Mouse (Mus musculus): ENCODE results near the gene Pex11g. TPM values are rescaled to one million over a fixed set of nuclear protein-coding genes. Genes with fewer than 3 reads are reported as not detected.

The Pex11g gene
- total and polyA plus RNA-seq, 3 experiments = 0.35 to 1.4 TPM; not detected in 1

DNA sequence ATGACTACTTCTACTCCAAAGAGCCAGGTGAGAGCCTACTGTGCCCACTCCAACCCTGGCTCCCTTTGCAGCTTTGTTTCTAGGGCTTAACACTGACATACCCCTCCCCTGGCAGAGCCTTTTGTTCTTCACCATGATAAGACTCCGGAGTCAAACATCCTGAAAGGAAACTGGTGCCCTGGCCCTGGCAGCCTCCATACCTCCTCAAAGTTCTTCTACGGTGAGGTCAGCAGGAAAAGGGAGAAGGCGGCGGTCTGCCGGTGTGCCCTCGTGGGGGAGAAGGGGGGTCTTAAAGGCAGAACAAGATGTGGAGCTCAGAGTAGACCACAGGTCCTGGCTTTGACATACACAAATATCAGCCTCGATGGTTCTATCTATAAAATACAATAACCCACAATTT, 16.1 kb upstream of the Pex11g start:
- no peak overlapping the region for H3K27ac ChIP-seq (ENCODE audit: control insufficient read depth, low read depth, low read length)
- peaks cover 0 to 10% of the 10 kb centered on the region in 2 experiments; a peak in 2 of 4 replicates for H3K4me1 ChIP-seq (ENCODE audit: control insufficient read depth in 1 of 2, insufficient read depth in 2 of 2, low read length in 2 of 2)
- H3K27me3 ChIP-seq (ENCODE audit: control insufficient read depth in 1 of 2, insufficient read depth in 2 of 2, low read length in 2 of 2) = no peaks in the 10 kb centered on the region
- no peak for DNase-seq (ENCODE audit: low read depth, low spot score)
- no peak overlapping the region for H3K4me3 ChIP-seq (ENCODE audit: control insufficient read depth in 1 of 2, insufficient read depth in 1 of 2, low read depth in 2 of 2, low read length in 2 of 2)
- no peak overlapping the region for H3K9ac ChIP-seq (ENCODE audit: control insufficient read depth, low read depth, low read length, poor library complexity, severe bottlenecking)
- TF ChIP-seq MYB (IDR thresholded peaks at IDR 0.05; ENCODE audit: low read depth, low read length) (no peak), MEF2A (IDR thresholded peaks at IDR 0.05; ENCODE audit: extremely low read depth, insufficient replicate concordance, low read depth, low read length, poor library complexity, severe bottlenecking) (no peak)
- H3K9me3 ChIP-seq (replicated peaks; ENCODE audit: insufficient read depth, low read length) = no peaks in the 10 kb centered on the region
- H3K79me2 ChIP-seq (ENCODE audit: control insufficient read depth, insufficient read depth, low read length, poor library complexity) = no peaks in the 10 kb centered on the region
- peaks cover 0 to 10% of the 10 kb centered on the region in 2 experiments; a peak in 1 of 4 replicates for H3K36me3 ChIP-seq (ENCODE audit: control insufficient read depth in 1 of 2, insufficient read depth in 2 of 2, low read length in 2 of 2)

DNA sequence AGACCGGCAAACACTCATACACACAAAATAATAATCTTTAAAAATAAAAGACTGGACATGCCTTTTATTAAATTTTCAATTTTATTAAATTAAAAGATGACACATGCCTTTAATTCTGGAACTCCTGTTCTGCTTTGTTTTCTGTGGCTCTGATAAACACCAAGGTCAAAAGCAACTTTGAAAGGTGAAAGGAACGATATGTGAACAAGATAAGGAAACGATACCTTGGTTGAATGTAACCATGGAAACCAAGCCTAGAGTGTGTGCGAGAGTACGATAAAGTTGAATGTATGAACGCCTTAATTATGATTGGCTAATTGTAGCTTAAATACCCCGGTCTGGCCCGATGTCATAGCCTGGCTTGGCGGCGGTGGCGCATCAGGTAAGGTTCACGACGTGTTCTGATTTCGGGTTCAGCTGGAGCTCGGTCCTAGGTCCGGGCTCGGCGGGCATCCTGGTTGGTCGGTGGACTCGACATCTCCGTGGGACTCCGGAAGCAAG, 14.8 kb upstream of the Pex11g start:
- Histone ChIP-seq H3K9ac (ENCODE audit: control insufficient read depth, low read depth, low read length, poor library complexity, severe bottlenecking) (no peak overlapping the region), H3K9me3 (replicated peaks; ENCODE audit: insufficient read depth, low read length) (no peaks in the 10 kb centered on the region), H3K27me3 (ENCODE audit: control insufficient read depth in 1 of 2, insufficient read depth in 2 of 2, low read length in 2 of 2) (no peaks in the 10 kb centered on the region), H3K4me1 (ENCODE audit: control insufficient read depth in 1 of 2, insufficient read depth in 2 of 2, low read length in 2 of 2) (peaks cover 0 to 10% of the 10 kb centered on the region in 2 experiments; a peak in 2 of 4 replicates), H3K4me3 (ENCODE audit: control insufficient read depth in 1 of 2, insufficient read depth in 1 of 2, low read depth in 2 of 2, low read length in 2 of 2) (peak overlapping the region; percentile 19 to 41), H3K79me2 (ENCODE audit: control insufficient read depth, insufficient read depth, low read length, poor library complexity) (no peaks in the 10 kb centered on the region), H3K36me3 (ENCODE audit: control insufficient read depth in 1 of 2, insufficient read depth in 2 of 2, low read length in 2 of 2) (peaks cover 0 to 10% of the 10 kb centered on the region in 2 experiments; a peak in 1 of 4 replicates), H3K27ac (ENCODE audit: control insufficient read depth, low read depth, low read length) (no peak overlapping the region; the same call in 1 of the 2 replicates)
- DNase-seq (ENCODE audit: low read depth, low spot score) = peak; percentile 76
- TF ChIP-seq UBTF (IDR thresholded peaks at IDR 0.05; ENCODE audit: borderline replicate concordance, insufficient read depth, low read depth, low read length) (no peak), TCF12 (IDR thresholded peaks at IDR 0.05; ENCODE audit: low read depth, low read length) (no peak), GATA1 (IDR thresholded peaks at IDR 0.05; ENCODE audit: low read depth, low read length) (peak; percentile 80), USF1 (IDR thresholded peaks at IDR 0.05; ENCODE audit: low read depth, low read length) (no peak), ZNF384 (IDR thresholded peaks at IDR 0.05; ENCODE audit: low read depth, low read length) (no peak), EP300 (IDR thresholded peaks at IDR 0.05; ENCODE audit: low read depth in 1 of 2, low read length in 2 of 2) (peak in 1 of 2 experiments; percentile 62; a peak in 3 of 4 replicates), MEF2A (IDR thresholded peaks at IDR 0.05; ENCODE audit: extremely low read depth, insufficient replicate concordance, low read depth, low read length, poor library complexity, severe bottlenecking) (no peak), TAL1 (IDR thresholded peaks at IDR 0.05; ENCODE audit: low read length) (peak; percentile 48), NRF1 (IDR thresholded peaks at IDR 0.05; ENCODE audit: insufficient read depth, low read depth, low read length, poor library complexity, severe bottlenecking) (no peak), POLR2A (IDR thresholded peaks at IDR 0.05; ENCODE audit: control insufficient read depth in 1 of 2, insufficient read depth in 1 of 2, low read depth in 1 of 2, low read length in 2 of 2, poor library complexity in 1 of 2) (peak in 1 of 2 experiments; percentile 27; a peak in 1 of 4 replicates), ETS1 (IDR thresholded peaks at IDR 0.05; ENCODE audit: low read depth, low read length) (no peak), SIN3A (IDR thresholded peaks at IDR 0.05; ENCODE audit: low read length) (no peak), MAZ (IDR thresholded peaks at IDR 0.05; ENCODE audit: low read depth, low read length) (no peak), TBP (IDR thresholded peaks at IDR 0.05; ENCODE audit: low read depth, low read length) (0 out of 2 replicates have a peak, but pooled peaks have one; percentile 12), HCFC1 (IDR thresholded peaks at IDR 0.05; ENCODE audit: low read depth, low read length) (peak; percentile 32; the same call in 1 of the 2 replicates), RCOR1 (IDR thresholded peaks at IDR 0.05; ENCODE audit: low read depth, low read length) (peak; percentile 50), E2F4 (IDR thresholded peaks at IDR 0.05; ENCODE audit: borderline replicate concordance, low read depth, low read length) (no peak)

Data from MEL (cell line).